Mouse (Mus musculus): ENCODE data around the gene Stk39.
A peak's percentile ranks its signal among the peaks of the same experiment; 100 is the strongest.

Gene Stk39

GRCm38 (mm10) chr2:68471759-68472550 lies at the start of gene Stk39:
Gene Stk39 (minus strand): TSS chr2:68472268.
- DNase-seq (ENCODE audit: low spot score in 2 of 2) = peak in 1 of 2 experiments; percentile 43

DNA sequence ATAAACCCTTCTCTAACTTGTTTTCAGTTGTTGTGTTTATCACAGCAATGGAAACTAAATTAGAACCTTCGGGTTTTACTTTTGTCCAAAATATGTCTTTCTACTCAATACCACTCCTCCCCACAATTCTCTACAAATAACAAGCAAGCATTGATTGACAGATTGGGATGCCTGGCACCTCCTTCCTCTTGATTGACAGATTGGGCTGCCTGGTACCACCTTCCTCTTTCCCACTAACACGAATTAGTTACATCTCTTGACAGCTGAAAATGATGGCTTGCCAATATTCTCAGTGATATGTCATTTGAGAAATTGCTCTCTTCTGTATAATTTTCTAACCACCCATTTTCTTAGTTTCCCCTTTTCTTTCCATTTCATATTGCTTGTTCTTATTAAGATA lies 43.3 kb upstream of the Stk39 start:
- no peak for DNase-seq (ENCODE audit: low spot score in 2 of 2)

DNA sequence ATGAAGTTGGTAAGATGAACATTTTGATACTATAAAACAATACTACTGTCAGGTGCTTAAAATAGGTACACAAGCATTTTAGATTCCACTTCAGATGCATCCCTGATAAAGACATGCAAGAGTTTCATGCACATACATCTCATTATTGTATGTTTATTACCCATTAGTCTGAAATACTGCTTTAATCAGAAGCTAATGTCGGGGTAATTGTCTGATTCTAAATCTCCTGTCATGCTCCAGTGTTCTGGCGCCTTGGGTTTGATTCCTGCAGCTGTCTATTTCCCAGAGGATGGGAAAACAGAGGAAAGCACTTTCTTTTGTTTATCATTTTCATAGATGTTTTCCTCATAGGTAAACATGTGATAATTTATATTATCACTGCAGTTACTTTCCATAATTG lies 31.1 kb upstream of the Stk39 start:
- DNase-seq (ENCODE audit: low spot score in 2 of 2) = no peak

- no peak for DNase-seq (ENCODE audit: low spot score in 2 of 2)
These were observed 30.7 kb upstream of the Stk39 start for GRCm38 (mm10) chr2:68502734-68503133.

DNA sequence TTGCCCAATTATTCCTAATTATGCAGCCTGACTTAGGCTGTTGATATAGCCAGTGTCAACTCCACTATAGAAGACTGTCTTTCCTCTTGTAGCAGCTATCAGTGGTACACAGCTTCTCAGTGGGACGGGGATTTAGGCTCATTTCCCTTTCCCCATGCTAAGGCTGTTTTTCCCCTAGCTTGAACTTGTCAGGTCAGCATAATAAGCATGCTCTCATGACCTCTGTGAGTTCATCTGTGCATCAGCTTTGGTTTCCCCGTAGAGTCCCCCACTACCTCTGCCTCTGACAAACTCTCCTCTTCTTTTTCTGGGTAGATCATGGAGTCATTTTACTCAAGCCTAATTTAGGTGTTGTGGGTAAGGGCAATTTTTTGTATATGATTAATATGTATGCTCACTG lies 30.2 kb upstream of the Stk39 start:
- no peak for DNase-seq (ENCODE audit: low spot score in 2 of 2)

DNA sequence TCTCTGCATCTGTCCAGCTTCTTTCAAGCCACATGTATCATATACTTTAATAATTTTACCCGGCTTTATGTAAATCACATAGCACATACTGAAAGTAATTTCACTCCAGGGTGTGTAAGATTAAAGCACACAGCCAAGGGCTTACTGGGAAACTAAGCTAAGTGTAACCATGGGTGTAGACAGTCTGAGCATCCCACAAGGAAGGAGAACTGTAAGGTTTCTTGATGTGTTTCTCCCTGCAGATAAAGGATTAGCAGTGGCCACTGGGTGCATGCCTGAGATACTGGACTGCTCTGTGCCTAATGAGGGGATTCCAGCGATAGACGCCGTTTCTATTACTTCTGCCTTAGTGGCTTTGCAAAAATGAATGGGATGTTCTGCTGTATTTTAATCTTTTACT lies 14.2 kb upstream of the Stk39 start:
- DNase-seq (ENCODE audit: low spot score in 2 of 2) = no peak

DNA sequence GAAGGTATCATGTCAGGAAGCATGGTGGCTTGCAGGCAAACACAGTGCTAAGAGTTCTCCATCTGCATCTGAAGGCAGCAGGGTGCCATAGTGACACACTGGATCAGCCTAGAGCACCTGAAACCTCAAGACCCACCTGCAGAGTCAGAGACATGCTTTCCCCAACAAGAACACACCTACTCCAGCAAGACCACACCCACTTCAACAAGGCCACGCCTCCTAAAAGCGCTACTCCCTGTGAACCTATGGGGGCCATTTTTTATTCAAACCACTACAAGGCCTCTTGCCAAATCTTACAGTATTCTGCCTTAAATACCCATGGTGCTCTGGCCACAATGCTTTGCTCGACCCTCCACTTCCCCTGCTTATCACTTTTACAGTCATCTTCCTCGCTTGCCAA lies 13.1 kb upstream of the Stk39 start:
- DNase-seq (ENCODE audit: low spot score in 2 of 2) = no peak

GRCm38 (mm10) chr2:68482896-68483295 lies 10.8 kb upstream of the Stk39 start:
- DNase-seq (ENCODE audit: low spot score in 2 of 2) = no peak

DNA sequence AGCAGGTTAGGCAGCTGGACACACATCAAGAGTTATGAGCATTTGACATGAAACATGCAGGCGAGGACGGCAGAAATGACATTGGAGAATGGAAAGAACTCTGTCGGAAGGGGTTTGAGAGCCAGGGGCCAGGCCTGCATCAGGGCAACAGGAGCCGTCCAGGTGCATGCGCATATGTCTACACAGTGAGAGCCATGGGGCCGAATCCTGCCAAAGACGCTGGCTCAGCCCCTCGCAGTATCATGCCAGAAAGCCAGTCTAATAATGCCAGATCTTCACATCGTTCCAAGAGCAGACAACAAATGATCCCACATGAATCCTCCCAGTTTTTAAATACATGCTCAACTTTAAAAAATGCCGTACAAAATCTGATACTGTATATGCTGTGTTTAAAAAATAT lies 7.8 kb upstream of the Stk39 start:
- no peak for DNase-seq (ENCODE audit: low spot score in 2 of 2)

DNA sequence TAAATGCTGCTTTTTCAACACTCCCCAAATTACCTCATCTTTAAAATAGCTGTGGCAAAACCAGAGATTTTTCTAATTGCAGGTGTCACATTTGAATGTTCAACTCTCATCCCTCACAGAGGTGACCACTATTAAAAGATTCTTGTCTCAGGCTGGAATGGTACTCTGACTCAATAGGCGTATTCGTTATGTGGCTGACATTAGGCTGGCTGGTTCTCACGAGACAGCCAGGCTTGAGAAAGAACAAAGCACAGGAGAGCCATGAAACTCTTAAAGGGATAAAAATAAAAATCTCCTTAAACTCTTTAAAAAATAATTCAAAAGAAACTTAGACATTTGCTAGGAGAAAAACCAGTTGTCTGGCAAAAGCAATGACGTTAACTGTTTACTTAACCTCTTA lies 853 bp upstream of the Stk39 start:
- DNase-seq (ENCODE audit: low spot score in 2 of 2) = no peak

- no peak for DNase-seq (ENCODE audit: low spot score in 2 of 2)
These were observed 463 bp upstream of the Stk39 start for GRCm38 (mm10) chr2:68472551-68472910.

- DNase-seq (ENCODE audit: low spot score in 2 of 2) = peak in 1 of 2 experiments; percentile 39
These were observed 943 bp downstream of the Stk39 start for GRCm38 (mm10) chr2:68470891-68471758.

- DNase-seq (ENCODE audit: low spot score in 2 of 2) = no peak
These were observed 2.6 kb downstream of the Stk39 start for GRCm38 (mm10) chr2:68469491-68469890.

DNA sequence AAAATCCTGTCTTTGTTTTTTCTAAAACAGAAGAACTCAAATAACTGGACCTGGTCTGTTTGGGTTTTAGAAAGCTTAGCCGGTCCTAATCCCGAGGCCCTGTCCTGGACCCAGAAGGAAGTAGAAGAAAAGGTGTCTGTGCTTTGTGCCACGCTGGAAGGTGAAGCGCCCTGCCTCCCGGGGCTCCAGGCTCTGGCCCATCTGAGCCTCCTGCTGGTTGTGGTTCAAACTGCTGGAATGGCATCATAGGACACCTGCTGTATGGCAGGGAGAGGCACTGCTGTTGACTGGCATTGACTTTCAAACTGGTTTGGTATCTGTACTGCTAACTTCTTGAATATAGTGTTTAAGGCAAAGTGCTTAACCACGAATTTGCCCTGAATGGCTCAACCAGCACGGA lies 3.4 kb downstream of the Stk39 start:
- no peak for DNase-seq (ENCODE audit: low spot score in 2 of 2)

- no peak for DNase-seq (ENCODE audit: low spot score in 2 of 2)
These were observed 3.8 kb downstream of the Stk39 start for GRCm38 (mm10) chr2:68468259-68468658.

- DNase-seq (ENCODE audit: low spot score in 2 of 2) = no peak
These were observed 4.7 kb downstream of the Stk39 start for GRCm38 (mm10) chr2:68467085-68467978.

GRCm38 (mm10) chr2:68466124-68467070 lies 5.7 kb downstream of the Stk39 start:
- no peak for DNase-seq (ENCODE audit: low spot score in 2 of 2)

DNA sequence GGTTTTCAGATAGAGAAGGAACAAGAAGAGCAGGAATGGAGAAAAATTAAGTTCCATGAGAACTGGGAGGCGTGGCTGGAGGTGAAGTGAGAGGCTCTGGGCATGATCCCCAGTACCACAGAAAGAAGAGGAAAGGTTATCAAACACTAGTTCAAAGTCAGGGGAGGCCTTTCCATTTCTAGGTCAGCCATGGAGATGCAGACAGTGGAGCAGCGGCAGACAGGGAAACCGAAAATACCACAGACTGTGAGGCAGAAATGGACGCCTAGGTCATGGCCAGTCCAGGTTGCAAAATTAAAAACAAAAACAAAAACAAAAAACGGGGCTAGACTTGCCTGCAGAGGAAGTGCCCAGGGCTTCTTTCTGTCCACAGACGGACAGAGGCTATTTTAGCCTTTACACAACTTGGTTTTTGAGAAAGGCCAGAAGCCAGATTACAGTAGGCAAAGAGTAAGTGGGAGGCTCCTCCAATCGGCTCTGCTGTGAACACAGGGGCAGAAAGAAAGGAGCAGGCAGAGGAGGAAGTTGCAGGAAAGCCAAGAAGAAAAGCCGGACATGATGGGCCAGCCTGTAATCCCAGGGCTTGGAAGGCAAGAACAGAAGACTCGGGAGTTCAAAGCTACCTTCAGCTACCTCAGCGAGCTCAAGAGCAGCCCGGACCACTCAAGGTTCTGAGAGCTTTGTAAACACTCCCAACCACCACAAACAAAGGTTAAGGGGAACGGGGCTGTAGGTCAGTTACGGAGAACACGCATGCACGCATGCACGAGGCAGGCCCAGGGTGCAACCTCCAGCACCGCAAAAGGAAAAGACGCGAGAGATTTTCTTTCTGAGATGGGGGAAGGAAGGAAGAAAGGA lies 6.6 kb downstream of the Stk39 start:
- no peak for DNase-seq (ENCODE audit: low spot score in 2 of 2)

- no peak for DNase-seq (ENCODE audit: low spot score in 2 of 2)
These were observed 7.6 kb downstream of the Stk39 start for GRCm38 (mm10) chr2:68464456-68464855.

DNA sequence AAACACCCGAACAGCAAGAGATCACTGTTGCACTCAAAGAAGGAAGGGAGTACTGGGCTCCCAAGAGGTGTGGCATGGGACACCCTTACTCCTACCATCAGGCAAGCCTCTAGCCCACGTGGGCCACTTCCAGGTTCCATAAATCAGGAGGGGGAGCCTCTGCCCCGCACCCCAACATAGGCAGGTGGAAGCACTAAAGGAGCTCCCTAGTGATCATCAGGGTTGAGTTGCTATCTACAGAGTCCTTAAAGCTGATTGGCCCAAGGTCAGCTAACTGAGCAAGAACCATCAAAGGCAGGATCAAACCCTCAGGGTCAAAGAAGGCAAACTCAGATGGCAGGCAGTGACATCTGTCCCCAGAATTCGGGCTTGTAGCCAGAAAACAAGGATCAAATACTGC lies 8.3 kb downstream of the Stk39 start:
- no peak for DNase-seq (ENCODE audit: low spot score in 2 of 2)

Measured in left cerebral cortex, adult 9 months (tissue).